Mouse (Mus musculus): Measurements from ENCODE around the gene Ugt1a9.
"Not testable (repeated sequence)": the region's sequence is repeated elsewhere in the genome, so short reads cannot be mapped to it uniquely, and the experiment has no call there.

Gene Ugt1a9

DNA sequence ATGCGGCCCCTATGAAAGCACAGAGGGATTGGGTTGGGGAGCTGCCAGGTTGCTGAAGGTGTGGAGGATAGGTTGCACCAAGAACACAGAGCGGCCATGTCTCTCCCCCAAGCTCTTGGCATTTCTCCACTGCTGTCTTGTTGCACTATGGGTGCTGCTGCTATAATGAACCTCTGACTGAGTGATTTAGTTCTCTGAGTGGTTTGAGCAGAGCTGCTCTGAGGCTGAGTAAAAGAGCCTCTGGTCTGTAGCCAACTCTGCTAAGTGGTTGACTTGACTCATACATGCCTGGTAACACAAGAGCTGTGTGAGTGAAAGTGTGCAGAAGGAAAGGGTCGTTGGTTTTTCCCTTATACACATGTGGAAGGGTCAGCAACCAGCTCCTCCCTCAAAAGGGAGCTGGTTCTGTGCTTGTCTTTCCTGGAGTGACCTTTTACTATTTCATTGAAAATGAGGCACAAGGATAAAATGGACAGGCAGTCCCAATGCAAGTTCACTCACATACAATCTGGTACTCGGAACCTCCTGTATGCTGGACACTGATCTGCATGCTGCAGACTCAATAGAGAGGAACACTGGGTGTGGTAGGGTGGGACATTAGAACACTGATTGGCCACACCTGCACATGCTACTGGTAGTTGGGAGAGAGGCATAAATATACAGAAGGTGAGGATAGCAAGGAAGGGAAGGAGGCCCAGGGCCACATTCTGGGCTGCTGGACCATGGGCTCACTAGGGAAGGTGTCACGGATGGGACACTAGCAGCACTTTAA, 33.3 kb downstream of the Ugt1a9 start:
- POLR2A ChIA-PET = interaction anchor here in 1 of 4 experiments (0.7 kb wide), 1 partner anchor 32 kb away, joined by 3 read pairs; no protein-coding TSS in a partner anchor
- CTCF ChIA-PET = interaction anchor here in 2 of 4 experiments (0.6 to 0.7 kb wide), 2 partner anchors 65 to 340 kb away, joined by 3 to 7 read pairs; no protein-coding TSS in a partner anchor

DNA sequence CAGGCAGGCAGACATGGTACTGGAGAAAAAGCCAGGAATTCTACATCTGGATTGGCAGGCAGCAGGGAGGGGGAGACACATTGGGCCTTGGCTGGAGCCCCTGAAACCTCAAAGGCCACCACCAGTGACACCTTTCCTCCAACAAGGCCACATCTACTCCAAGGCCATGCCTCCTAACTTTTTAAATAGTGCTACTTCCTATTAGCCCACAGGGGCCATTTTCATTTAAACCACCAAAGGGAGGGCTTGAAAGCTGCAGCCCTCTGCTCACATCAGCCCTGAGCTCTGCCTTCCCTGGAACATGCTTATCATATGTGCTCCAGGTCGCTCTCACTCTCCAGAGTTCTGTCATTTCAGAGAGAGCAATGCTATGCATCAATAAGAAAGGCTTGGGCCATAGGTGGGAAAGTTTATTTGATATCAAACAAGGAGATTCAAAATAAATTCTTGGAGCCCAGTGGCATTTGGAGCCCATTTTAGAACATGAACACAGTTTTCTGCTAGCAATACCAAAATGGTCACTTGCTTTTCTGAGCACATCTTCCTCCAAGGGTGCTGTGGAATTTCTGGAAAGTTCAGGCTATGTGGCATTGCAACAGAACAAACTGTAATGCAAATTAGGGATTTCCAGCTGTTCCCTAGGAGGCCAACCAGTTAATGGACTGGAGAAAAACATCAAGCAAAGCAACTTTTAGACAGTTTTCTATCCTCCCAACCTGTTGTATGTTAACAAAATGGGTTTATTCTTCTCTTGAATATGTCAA, 34.2 kb downstream of the Ugt1a9 start:
- ChIA-PET CTCF (interaction anchor here in 2 of 4 experiments (0.6 to 0.7 kb wide), 2 partner anchors 64 to 339 kb away, joined by 3 to 7 read pairs; no protein-coding TSS in a partner anchor), POLR2A (interaction anchor here in 1 of 4 experiments (0.7 kb wide), 1 partner anchor 31 kb away, joined by 3 read pairs; no protein-coding TSS in a partner anchor)

DNA sequence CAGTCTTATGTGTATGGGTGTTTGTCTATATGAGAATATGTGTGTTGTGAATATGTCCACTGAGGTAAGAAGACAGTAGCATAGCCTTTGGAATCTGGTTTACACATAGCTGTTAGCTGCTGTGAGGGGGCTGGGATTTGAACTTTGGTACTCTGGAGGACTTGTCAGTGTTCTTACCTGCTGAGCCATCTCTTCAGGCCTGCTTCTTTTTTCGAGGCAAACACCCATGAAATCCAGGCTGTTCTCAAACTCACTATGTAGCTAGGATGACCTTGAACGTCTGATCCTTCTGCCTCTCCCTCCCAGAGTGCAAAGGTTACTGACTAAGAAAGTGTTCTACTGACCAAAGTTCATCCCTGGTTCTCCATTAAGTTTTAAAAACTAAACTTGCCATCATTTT, 35.1 kb downstream of the Ugt1a9 start:
- CTCF ChIA-PET = interaction anchor here in 1 of 4 experiments (0.7 kb wide), 1 partner anchor 32 kb away, joined by 3 read pairs; no protein-coding TSS in a partner anchor

DNA sequence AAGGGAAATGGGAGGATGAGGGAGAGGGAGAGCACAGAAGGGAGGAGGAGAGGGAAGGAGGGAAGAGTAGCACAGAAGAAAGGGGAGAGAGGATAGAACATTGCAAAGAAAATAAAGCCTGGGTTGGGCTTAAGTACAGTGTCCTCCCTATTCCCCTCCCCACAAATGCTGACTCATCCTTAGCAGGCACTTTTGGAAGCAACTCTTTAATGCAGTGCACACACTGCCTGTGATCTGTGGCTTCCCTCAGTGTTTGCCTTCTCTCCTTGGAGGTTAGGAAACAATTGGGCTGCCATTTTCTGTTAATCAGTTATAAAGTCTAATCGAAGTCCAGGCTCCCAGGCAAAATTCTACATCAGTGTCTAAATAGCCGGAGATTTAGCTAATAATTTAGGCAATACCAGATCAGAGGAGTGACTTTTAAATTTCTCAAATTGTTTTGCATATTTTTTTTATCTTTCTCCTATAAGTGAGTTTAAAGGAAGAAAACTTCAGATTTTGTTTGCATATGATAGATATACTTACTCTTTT, 38.5 kb downstream of the Ugt1a9 start:
- POLR2A ChIA-PET, CTCF ChIA-PET: not testable (repeated sequence)

More for the DNA sequence above, 35.1 kb downstream of the Ugt1a9 start:
- POLR2A ChIA-PET = no interaction called here

DNA sequence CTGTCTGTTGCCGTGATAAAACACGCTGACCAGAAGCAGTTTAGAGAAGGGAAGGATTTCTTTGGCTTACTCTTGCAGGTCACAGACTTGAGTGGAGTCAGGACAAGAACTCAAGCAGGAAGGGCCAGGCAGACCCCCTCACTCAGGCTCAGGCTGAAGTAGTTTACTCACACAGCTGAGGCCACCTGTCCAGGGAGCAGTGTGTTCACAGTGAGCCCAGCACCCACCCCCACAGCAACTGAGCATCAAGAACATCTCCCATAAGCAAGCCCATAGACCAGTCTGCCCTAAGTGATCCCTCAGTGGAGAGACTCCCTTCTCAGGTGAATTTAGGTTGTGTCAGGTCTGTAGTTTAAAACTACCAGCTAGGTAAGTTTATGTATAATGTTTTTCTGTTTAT, 39.0 kb downstream of the Ugt1a9 start:
- POLR2A ChIA-PET, CTCF ChIA-PET: not testable (repeated sequence)

DNA sequence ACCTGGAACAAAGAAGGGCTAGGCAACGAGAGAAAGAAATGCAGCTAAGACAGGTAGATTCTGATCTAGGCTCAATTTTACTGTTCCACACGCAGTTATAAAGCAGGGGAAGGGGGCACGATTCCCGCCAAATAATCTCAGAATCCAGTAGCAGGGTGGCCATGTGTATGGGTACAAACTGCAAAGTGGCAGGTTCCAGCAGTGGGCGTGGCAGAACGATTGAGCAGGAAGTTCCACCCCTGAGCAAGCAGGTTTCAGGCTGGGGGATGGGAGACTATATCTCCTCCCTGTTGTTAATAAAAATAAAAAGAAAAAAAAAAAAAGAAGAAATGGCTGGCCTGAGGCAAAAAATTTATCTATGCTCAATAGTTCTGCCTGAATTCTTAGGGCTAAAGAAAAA, 42.2 kb downstream of the Ugt1a9 start:
- CTCF ChIA-PET, POLR2A ChIA-PET: not testable (repeated sequence)

DNA sequence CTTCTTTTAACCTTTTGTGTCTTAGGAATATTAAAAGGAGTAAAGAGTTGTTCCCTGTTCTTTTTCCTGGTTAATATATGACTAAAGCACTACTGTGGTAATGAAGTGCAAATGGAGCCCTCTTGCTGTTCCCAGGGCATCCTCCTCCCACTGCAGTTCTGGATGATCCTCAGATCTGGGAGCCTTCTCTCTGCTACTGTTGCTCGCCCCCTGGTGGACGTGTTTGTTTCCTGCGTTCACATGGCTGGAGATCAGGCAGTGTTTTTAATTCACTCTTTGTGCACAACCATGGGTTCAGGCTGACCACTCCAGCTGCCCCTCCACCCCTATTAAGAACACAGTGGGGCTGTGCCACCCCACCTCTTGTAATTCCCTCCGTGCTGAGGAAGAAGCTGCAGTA, 50.0 kb downstream of the Ugt1a9 start:
- CTCF ChIA-PET = interaction anchor here in 2 of 4 experiments (0.9 to 1.4 kb wide), 2 partner anchors 35 to 167 kb away, joined by 3 to 4 read pairs; no protein-coding TSS in a partner anchor
- POLR2A ChIA-PET = not testable (repeated sequence)

DNA sequence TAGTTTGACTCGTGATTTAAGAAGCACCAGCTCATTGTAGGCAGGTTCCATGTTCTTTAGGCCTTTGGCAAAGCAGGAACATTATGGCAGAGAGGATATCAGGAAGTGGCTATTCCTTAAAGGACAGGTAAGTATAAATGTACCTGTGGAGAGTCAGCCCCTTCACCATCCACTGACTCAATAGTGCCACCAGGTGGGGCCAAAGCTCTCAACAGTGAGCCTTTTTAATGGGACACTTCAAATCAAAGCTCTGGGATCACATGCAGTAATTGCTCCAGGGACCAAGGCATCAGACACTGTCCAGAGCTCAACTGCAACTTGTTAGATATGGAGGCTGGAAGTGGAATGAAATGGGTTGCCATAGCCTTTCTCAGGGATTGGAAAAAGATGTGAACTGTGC, 50.9 kb downstream of the Ugt1a9 start:
- CTCF ChIA-PET = interaction anchor here in 2 of 4 experiments (0.9 to 1.4 kb wide), 2 partner anchors 36 to 166 kb away, joined by 3 to 4 read pairs; no protein-coding TSS in a partner anchor
- POLR2A ChIA-PET = not testable (repeated sequence)

DNA sequence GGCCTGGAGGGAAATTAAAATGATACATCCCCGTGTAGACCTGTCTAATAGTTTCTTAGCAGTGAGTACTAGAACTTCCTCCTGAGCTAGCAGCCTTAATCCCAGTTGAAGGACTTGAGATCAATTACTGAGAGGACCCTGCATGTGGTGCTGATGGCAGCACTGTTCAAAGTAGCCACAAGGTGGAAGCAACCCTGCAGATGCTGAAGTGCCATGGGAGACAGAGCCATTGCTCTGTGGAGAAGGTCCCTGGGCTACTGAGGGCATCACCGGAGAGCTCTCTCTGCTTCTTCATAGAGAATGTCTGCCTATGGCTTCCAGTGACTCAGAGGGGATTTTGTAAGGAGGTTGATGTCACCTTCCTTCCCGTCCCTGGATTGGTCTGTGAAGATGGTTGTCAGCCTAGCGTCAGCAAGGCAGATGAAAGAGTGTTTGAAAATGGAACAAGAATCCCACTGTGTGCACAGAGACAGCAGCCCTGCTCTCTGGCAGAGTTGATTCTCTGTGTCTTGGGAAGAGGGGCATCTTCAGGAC, 55.3 kb downstream of the Ugt1a9 start:
- ChIA-PET CTCF (interaction anchor here in 1 of 4 experiments (0.6 kb wide), 1 partner anchor 24 kb away, joined by 4 read pairs; no protein-coding TSS in a partner anchor), POLR2A (interaction anchor here in 1 of 4 experiments (0.6 kb wide), 1 partner anchor 189 kb away, joined by 4 read pairs; no protein-coding TSS in a partner anchor)

DNA sequence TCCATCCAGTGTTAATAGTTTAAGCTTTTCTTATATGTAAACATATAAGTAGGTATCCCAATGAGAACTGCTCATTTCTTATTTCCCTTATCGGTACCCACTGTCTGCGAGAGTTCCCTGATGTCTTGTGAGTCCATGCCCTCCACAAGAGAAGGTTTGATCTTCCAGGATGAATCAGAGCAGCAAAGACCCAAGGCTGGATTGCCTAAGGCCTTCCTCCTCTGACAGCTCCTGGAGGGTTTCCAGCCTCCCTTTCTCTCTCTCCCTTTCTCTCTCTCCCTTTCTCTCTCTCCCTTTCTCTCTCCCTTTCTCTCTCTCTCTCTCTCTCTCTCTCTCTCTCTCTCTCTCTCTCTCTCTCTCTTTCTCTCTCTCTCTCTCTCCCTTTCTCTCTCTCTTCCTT, 58.5 kb downstream of the Ugt1a9 start:
- CTCF ChIA-PET, POLR2A ChIA-PET: not testable (repeated sequence)

DNA sequence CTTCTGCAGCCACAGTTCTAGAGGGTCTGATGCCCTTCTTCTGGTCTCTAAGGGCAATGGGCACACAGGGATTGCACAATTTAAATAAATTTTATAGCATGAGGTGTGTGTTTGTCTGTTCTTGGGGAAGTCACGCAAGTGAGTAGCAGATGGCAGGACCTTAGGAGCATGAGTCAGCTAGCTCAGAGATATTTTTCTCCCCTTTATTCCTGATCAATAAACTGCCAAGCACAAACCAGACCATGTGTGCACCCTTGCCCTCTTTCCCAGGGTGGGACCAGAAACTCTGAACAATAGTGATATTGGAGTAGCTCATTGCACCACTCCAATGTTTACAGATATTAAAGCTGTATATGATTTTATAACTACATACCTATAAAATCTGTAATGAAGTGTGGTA, 59.6 kb downstream of the Ugt1a9 start:
- CTCF ChIA-PET, POLR2A ChIA-PET: not testable (repeated sequence)

DNA sequence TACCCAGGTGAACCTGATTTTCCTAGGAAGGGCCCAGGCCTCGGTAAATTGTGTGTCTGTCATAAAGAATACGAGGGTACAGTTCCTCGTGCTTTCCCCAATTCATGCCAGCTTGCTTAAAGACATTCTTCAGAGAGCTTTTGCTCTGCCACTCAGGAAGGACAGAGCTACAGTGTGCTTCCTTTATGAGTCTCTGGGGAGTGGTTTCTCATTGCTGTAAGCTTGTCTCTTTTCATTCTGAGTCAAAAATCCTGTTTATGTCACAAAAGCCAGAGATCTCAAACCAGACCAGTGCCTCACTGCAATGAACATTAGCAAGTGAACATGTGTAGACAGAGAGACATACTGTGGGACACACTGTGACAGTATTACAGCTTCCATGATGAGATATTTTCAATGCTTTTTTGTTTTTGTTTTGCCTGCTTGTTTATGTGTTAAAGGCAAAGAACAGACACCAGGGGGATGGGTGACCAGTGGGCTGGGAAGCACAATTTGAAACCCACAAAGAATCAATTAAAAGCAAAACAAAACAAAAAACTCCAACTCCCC, 63.4 kb downstream of the Ugt1a9 start:
- ChIA-PET CTCF (interaction anchor here in 2 of 4 experiments (0.6 kb wide), 2 partner anchors 14 to 274 kb away, joined by 3 read pairs; no protein-coding TSS in a partner anchor), POLR2A (no interaction called here)

DNA sequence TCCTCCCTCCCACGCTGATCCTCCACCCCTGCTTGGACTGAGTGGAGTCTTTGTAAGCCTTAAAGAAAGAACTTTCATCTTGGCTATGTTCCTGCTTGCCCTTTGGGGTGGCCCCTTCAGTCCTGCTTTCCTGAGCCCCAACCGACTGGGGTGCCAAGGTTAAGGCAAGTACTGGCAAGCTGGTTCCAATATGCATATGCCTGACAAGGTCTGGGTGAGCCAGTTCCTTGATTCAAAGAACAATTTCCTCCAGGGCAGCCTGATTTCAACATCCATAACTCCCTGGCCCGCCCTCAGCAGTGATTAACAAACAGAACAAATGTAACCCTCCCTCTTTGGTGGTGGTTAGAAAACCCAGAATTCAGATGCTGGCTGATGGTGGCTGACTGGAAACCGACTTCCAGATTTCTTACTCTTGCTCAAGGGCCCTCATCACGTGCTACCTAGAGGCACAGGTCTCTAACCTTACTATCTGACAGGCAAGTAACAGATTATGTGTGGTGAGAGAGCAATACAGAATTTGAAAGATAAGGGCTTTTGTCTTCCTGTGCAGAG, 63.9 kb downstream of the Ugt1a9 start, which contains the start of gene Ugt1a6a:
TSS of gene Ugt1a6a (plus strand) at position 353 of the 555 bp plus-strand sequence.
- CTCF ChIA-PET, POLR2A ChIA-PET: not testable (repeated sequence)

DNA sequence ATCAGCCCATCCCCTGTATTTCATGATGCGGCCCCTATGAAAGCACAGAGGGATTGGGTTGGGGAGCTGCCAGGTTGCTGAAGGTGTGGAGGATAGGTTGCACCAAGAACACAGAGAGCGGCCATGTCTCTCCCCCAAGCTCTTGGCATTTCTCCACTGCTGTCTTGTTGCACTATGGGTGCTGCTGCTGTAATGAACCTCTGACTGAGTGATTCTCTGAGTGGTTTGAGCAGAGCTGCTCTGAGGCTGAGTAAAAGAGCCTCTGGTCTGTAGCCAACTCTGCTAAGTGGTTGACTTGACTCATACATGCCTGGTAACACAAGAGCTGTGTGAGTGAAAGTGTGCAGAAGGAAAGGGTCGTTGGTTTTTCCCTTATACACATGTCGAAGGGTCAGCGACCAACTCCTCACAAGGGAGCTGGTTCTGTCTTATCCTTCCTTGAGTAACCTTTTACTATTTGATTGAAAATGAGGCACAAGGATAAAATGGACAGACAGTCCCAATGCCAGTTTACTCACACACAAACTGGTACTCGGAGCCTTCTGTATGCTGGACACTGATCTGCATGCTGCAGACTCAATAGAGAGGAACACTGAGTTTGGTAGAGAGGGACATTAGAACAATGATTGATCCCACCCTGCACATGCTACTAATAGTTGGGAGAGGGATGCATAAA, 64.8 kb downstream of the Ugt1a9 start:
- CTCF ChIA-PET = not testable (repeated sequence)
- POLR2A ChIA-PET = interaction anchor here in 1 of 4 experiments (0.6 kb wide), 1 partner anchor 31 kb away, joined by 3 read pairs; no protein-coding TSS in a partner anchor

DNA sequence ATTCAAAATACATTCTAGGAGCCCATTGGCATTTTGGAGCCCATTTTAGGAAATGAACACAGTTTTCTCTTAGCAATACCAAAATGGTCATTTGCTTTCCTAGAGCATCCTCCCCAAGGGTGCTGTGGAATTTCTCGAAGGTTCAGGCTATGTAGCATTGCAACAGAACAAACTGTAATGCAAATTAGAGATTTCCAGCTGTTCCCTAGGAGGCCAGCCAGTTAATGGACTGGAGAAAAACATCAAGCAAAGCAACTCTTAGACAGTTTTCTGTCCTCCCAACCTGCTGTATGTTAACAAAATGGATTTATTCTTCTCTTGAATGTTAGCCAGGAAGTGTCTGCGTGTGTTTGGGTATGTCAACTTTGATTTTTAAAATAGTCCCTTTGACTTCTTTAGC, 66.0 kb downstream of the Ugt1a9 start:
- CTCF ChIA-PET = interaction anchor here in 1 of 4 experiments (1.4 kb wide), 1 partner anchor 31 kb away, joined by 3 read pairs; no protein-coding TSS in a partner anchor
- POLR2A ChIA-PET = no interaction called here

DNA sequence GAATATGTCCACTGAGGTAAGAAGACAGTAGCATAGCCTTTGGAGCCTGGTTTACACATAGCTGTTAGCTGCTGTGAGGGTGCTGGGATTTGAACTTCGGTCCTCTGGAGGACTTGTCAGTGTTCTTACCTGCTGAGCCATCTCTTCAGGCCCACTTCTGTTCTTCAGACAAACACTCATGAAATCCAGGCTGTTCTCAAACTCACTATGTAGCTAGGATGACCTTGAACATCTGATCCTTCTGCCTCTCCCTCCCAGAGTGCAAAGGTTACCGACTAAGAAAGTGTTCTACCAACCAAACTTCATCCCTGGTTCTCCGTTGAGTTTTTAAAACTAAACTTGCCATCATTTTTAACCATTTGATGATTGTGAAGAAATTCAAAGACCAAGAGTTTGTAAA, 66.7 kb downstream of the Ugt1a9 start:
- ChIA-PET CTCF (interaction anchor here in 1 of 4 experiments (1.4 kb wide), 1 partner anchor 31 kb away, joined by 3 read pairs; no protein-coding TSS in a partner anchor), POLR2A (no interaction called here)

DNA sequence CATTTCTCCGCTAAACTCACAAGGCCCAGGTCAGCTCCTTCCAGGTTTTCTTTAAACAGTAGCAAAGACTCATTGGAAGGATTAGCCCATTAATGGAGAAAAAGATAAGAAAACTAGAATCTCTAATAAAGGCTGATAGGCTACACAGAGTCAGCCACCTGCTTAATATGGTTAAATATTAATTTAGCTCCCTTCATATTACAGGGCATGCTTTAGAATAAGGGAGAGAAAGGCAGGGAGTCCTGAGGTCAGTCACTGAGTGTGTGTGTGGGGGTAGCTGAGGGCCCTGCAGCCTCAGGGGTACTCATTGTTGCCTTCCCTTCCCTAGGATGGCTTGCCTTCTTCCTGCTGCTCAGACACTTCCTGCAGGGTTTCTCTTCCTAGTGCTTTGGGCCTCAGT, 67.5 kb downstream of the Ugt1a9 start:
- ChIA-PET POLR2A (no interaction called here), CTCF (interaction anchor here in 1 of 4 experiments (1.4 kb wide), 1 partner anchor 32 kb away, joined by 3 read pairs; no protein-coding TSS in a partner anchor)

DNA sequence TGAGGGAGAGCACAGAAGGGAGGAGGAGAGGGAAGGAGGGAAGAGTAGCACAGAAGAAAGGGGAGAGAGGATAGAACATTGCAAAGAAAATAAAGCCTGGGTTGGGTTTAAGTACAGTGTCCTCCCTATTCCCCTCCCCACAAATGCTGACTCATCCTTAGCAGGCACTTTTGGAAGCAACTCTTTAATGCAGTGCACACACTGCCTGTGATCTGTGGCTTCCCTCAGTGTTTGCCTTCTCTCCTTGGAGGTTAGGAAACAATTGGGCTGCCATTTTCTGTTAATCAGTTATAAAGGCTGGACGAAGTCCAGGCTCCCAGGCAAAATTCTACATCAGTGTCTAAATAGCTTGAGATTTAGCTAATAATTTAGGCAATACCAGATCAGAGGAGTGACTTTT, 69.9 kb downstream of the Ugt1a9 start:
- POLR2A ChIA-PET, CTCF ChIA-PET: not testable (repeated sequence)
